Mouse (Mus musculus) ovary, postnatal 36 days (tissue): ENCODE measurements around the gene Hk2.

Experiments
- DNase-seq: peaks from one replicate; pipeline ENCODE4 v3.0.0; 2022; ENCODE audit warnings: low spot score, mixed read lengths

The Hk2 gene

DNA sequence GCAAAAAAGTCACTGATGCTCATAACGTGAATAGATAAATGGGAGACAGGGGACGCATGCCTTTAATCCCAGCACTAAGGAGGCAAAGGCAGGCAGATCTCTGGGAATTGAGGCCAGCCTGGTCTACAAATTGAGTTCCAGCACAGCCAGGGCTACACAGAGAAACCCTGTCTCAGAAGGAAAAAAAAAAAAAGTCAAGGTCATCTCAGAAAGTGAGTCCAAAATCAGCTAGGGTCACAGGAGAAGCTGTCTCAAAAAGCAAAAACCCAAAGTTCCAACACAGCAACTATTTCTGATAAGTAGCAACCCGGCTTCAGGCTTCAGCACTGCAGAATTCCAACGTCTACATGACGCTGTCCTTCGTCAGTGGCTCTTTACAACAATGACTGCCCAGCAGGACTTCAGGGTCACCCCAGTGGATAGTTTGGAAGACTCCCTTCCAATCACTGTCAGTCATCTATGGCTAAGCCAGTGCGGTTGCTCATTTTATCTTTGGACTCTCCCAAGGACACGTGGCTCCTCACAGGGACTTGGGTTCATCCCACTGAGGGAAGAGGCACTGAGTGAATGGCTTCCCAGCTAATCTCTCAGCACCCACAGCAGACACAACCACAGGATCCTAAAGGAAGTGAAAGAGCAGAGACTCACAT, 33.3 kb downstream of the Hk2 start:
- peak; percentile 26 for DNase-seq

- DNase-seq = peak; percentile 30
Observed at GRCm38 (mm10) chr6:82740269-82740668, 34.0 kb downstream of the Hk2 start.

DNA sequence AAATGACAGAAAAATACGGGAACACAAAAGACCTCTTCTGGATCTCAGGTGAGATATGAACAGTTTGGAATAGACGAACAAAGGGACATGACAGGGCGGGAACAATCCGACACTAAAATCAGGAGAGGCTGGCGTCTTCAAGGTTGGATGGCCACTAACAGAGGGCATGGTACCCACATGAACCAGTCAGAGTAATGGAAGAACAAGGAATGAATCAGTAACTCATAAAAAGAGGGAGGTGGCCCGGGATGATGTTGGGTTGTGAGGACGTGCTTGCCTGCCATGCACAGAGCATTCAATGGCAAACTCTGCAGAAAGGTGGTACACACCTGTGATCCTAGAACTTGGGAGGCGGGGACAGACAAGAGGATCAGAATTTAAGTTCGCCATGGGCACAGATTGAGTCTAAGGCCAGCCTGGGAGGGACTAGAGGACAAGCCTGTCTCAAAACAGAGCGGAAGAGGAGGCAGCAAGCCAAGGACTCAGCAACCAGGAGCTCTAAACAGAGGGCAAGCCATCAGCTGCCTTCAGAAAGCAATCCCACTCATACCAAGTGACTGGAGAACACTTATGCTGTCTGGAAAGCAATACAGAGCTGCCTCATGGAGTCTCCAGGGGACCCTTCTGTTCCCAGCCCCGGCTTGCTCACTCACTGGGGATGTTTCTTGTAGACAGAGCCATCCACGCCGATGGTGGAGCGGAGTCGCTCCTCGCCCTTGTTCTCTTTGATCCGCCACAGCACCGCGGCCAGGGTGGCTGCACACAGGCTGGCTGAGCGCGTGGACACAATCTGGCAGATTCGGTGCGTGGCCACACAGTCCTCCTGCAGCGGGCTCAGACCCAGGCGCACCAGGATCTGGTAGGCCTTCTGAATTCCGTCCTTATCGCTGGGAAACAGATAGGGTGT, 36.4 kb downstream of the Hk2 start:
- no peak for DNase-seq

DNA sequence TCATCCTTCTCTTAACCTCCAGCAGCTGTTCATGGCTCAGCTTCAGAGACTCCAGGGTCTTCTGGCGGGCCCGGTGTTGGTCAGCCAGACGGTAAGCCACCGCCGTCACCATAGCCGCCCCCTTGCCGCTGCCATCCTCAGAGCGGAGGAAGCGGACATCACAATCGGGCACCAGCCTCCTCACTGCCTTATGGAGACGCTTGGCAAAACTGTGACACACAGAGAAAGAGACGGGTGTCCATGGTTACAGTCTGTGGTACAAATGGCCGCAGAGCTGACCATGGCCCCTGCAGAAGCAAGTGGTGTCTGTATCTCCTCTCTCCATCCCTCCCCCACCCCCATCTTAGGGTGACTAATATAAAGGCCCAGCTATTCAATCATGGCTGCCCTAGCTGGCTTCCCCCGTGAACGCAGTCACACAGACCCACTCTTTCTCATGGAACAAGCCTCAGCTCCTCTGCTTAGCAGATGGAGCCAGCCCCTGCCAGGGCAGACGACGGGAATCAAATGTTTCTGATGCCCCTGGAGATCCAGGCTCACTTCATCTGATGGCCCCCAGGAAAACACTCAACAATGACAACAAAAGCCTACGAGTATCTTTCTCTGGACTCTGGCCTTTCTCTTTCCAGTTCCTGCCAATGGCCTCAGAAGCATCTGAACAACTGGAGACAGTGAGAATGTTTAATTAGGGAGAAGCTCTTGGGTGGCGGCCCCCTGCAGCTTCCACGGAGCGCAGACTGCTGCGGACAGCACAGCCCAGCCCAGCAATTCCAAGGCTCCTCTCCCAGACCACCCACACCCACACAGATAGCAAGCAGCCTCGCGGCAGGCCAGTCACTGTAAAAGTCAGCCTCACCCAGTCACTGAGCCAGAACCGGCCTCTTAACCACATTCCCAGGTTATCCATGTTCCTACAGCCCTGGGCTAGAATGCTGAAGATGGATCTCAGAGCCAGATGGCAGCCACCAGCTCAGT, 37.3 kb downstream of the Hk2 start:
- no peak for DNase-seq

DNA sequence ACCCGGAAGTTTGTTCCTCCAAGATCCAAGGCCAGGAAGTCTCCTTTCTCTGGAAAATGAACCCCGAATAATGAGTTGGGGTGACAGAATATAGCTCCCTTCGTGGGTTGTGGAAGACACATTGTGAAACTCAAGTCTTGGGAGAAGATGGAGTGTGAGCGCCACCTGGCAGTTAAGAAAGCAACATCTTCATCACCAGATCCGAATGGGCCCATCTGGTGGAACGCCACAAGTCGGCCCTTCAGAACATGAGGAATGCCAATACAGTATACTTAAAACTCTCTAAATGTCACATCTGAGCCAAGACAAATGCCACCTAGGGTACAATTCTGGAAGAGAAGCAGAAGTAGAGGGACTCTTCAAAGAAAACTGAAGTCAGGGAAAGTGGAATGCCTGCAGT, 38.9 kb downstream of the Hk2 start:
- DNase-seq = no peak

DNA sequence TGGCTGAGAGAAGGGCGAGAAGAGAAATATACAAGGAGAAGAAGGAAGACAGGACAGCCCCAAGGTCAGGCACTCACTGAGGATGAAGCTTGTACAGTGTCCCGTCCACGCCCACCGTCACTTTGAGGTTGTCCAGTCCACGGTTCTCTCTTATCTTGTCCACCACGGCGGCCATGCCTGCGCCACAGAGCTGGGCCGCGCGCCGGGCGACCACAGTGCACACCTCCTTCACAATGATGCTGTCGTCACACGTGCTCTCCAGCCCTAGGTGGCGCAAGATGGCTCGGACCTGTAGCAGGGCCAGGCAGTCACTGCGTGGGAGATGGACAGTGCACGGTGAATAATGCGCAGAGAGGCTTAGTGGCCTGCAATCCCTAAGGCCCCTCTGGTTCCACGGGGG, 45.6 kb downstream of the Hk2 start:
- DNase-seq = no peak

- no peak for DNase-seq
Observed at GRCm38 (mm10) chr6:82727206-82727605, 47.0 kb downstream of the Hk2 start.

- DNase-seq = no peak
Observed at GRCm38 (mm10) chr6:82723321-82723720, 50.9 kb downstream of the Hk2 start.

DNA sequence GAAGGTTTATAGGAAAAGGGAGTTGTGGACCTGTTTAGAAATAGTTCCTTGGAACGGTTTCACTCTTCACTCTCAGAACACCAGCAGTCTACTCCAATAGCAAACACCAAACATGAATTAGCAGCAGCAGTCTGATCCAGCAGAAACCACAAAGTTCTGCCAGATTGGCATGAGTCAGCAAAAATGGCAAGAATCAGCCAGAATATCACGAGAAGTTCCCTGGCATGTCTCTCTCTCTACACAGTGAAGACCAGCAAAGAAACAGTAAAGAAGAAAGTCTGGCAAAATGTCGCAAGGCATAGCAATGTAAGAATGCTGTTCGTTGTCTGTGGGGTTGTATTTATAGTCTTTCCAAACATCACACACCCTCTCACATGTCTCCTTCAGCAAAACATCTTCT, 58.1 kb downstream of the Hk2 start:
- DNase-seq = no peak

GRCm38 (mm10) chr6:82715653-82716052, 58.6 kb downstream of the Hk2 start:
- no peak for DNase-seq

DNA sequence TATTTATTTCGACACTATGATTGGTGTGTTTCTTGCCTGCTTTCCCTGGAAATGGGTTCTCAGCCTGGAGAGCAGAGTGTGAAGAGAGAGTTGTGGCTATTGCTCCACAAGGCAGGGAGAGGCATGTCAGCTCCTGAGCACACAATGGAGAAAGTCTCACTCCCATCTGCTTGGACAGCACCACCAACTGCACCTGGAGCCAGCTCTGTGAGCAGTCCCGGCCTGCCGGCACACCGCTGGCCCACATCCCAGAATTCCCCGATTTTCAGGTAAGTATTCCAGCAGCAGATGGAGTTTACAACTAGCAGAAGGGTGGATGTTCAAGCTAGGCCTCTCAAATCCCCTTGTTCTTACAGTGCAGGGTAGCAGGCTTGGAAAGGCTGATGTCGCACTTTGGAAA, 59.0 kb downstream of the Hk2 start:
- DNase-seq = no peak

- no peak for DNase-seq
Observed at GRCm38 (mm10) chr6:82714841-82715240, 59.4 kb downstream of the Hk2 start.

- peak; percentile 78 for DNase-seq
Observed at GRCm38 (mm10) chr6:82714243-82714642, 60.0 kb downstream of the Hk2 start.

DNA sequence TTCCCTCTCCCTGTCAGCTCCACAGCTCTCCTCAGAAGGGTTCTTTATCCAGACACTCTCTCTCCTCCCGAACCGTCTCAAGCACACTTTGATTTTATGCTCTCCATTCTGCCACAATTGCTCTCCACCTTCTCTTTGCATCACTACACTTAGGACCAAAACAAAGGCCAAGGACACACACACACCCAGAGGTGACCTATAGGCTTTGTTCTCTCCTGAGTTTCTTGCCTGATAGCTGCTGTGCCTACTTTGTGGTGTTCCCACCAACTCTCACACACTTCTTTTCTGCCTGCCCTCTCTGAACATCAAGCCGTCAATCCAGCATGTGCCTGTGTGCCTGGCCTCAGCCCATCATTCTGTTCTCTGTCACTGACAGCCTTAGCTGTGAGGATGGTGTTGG, 66.5 kb downstream of the Hk2 start:
- DNase-seq = no peak

- DNase-seq = no peak
Observed at GRCm38 (mm10) chr6:82707241-82707640, 67.0 kb downstream of the Hk2 start.

DNA sequence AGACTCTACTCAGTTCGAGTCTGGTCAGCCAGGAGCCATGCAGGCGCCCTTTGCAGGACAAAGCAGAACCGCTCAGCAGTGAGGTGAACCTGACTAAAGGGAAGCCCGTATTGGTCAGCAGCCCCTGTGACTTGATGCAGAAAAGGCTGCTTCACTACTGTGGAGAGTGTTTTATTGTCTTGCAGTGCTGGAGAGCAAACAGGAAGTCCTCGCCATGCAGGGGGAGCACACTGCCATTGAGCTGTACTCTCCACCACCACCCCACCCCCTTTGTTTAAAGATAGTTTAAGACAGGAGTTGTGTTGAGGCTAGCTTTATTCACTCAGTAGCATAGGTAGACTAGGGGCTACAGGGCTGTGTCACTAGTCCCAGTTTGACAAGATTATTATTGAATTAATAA, 69.0 kb downstream of the Hk2 start, which contains the start of gene Pole4:
Pole4 (minus strand) TSS at position 145 of the 400 bp plus-strand sequence.
- DNase-seq = no peak

- no peak for DNase-seq
Observed at GRCm38 (mm10) chr6:82703710-82704109, 70.5 kb downstream of the Hk2 start.

DNA sequence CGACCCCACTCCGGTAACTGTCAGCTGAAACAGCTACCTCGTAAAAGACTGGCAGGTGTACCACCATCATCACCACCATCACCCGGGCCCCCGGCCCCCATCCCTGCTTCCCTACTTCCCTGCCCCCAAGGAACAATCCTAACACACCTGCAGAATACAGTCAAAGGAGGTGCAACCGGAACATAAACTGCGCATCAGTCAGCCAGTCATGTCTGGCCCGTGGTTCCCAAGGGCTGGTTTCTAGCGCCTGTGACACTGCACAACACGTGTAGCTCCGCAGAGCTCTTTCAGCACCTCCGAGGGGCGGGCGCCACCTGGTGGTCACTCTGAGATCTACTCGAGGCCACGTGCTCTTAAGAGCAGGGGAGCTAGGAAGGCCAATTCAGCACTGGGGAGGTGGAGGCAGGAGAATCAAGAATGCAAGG, 71.6 kb downstream of the Hk2 start:
- peak; percentile 86 for DNase-seq

DNA sequence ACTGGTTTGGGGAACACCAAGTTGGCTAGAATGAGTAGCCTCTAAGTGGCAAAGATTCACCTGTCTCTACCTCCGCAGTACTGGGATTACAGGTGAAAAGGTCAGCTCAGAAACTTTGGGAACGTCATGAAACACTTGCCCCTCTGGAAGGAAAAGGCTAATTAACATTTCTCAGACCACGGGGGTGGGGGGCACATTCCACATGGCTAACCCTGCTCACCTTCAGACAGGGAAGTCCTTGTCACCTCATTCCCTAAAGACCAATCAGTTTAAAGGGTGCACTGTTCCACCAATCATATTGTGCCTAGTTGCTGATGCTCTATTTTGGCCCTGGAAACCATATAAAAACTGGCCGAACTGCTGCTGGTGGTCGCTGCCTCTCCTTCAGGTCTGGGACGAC, 73.0 kb downstream of the Hk2 start:
- no peak for DNase-seq

DNA sequence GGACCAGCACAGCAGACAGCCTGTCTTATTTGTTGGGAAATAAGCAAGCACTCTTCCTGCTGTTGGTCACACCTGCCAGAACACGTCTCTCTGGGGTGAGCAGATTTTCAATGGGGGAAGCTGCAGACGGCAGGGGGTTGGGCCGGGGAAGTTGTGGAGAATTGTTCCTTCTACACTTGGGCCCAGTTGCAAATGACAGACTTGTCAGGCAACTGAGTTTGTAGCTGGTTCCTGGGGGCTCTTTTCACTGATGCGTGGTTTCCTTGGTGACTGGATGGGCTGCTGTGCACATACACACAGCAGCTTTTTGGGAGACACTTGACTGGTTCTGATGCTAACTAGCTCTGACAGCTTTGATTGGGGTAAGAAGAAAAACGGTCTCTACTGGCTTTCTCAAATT, 74.4 kb downstream of the Hk2 start:
- DNase-seq = no peak

DNA sequence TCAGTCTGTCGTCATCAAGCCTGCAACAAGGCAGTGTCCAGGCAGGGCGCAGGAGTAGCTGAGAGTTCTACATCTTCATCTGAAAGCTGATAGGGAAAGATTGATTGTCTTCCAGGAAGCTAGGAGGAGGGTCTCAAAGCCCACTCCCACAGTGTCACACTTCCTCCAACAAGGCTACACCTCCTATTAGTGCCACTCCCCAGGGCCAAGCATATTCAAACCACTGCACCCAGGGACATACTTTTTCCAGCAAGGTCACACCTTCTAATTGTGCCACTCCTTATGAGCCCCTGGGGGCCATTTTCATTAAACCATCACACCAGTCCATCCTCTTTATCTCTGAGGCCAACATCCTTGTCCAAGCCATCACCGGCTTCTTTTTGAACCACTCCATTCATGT, 77.5 kb downstream of the Hk2 start:
- DNase-seq = no peak

- DNase-seq = no peak
Observed at GRCm38 (mm10) chr6:82694668-82695067, 79.6 kb downstream of the Hk2 start.
